Mouse (Mus musculus) myocyte (in vitro differentiated cells): Measurements from ENCODE around the gene Vezf1. TPM values are rescaled to one million over a fixed set of nuclear protein-coding genes. Genes with fewer than 3 reads are reported as not detected.

Experiments used
- H3K27me3 ChIP-seq: one replicate; pipeline ENCODE4 v1.6.1; 2011; ENCODE audit not compliant: control insufficient read depth, insufficient read depth, insufficient read length
- H3K36me3 ChIP-seq: one replicate; pipeline ENCODE4 v1.6.1; 2011; ENCODE audit not compliant: control insufficient read depth, insufficient read depth
- H3K4me2 ChIP-seq: one replicate; pipeline ENCODE4 v1.6.1; 2011; ENCODE audit warnings: low read depth, control low read depth
- H3K4me3 ChIP-seq: one replicate; pipeline ENCODE4 v1.5.1; 2011; ENCODE audit warnings: mild to moderate bottlenecking, control low read depth, moderate library complexity
- H3K79me2 ChIP-seq: one replicate; pipeline ENCODE4 v1.6.1; 2011; ENCODE audit not compliant: control insufficient read depth, insufficient read depth
- H3ac ChIP-seq: one replicate; pipeline ENCODE4 v1.6.1; 2011; ENCODE audit not compliant: control insufficient read depth, insufficient read length
- CEBPB ChIP-seq: IDR thresholded peaks from 2 replicates; pipeline ENCODE4 v1.6.1; 2011; ENCODE audit warnings: mild to moderate bottlenecking, moderate library complexity; ENCODE audit not compliant: poor library complexity, insufficient read depth, severe bottlenecking
- E2F4 ChIP-seq: IDR thresholded peaks from one replicate; pipeline ENCODE4 v1.6.1; 2011; ENCODE audit warnings: mild to moderate bottlenecking, control low read depth, moderate library complexity; ENCODE audit not compliant: insufficient read depth
- MAX ChIP-seq: IDR thresholded peaks from one replicate; pipeline ENCODE4 v1.6.1; 2011; ENCODE audit warnings: low read depth, mild to moderate bottlenecking, control low read depth
- MYOD1 ChIP-seq, 3 experiments: IDR thresholded peaks; one replicate each; pipeline ENCODE4 v1.6.1; 2011; ENCODE audit warnings: control low read depth in 2 of 3, low read depth in 2 of 3, mild to moderate bottlenecking in 2 of 3, moderate library complexity in 1 of 3; ENCODE audit not compliant: insufficient read length in 2 of 3, control insufficient read depth in 1 of 3
- MYOG ChIP-seq, 3 experiments: IDR thresholded peaks; one replicate each; pipeline ENCODE4 v1.6.1; 2011; ENCODE audit warnings: control low read depth in 2 of 3, low read depth in 2 of 3, mild to moderate bottlenecking in 2 of 3; ENCODE audit not compliant: insufficient read length in 2 of 3, control insufficient read depth in 1 of 3, insufficient read depth in 1 of 3
- POLR2A ChIP-seq: IDR thresholded peaks from one replicate; pipeline ENCODE4 v1.6.1; 2011; ENCODE audit warnings: low read depth, mild to moderate bottlenecking, control low read depth, moderate library complexity; ENCODE audit not compliant: insufficient read length
- POLR2AphosphoS2 ChIP-seq: IDR thresholded peaks from one replicate; pipeline ENCODE4 v1.6.1; 2011; ENCODE audit warnings: low read depth, control low read depth; ENCODE audit not compliant: insufficient read length
- REST ChIP-seq: IDR thresholded peaks from one replicate; pipeline ENCODE4 v1.6.1; 2011; ENCODE audit warnings: mild to moderate bottlenecking, control low read depth, moderate library complexity; ENCODE audit not compliant: insufficient read depth, insufficient read length
- SRF ChIP-seq: IDR thresholded peaks from one replicate; pipeline ENCODE4 v1.6.1; 2011; ENCODE audit warnings: low read depth; ENCODE audit not compliant: control insufficient read depth, insufficient read length
- TCF12 ChIP-seq: IDR thresholded peaks from one replicate; pipeline ENCODE4 v1.6.1; 2011; ENCODE audit warnings: mild to moderate bottlenecking, control low read depth; ENCODE audit not compliant: poor library complexity, insufficient read depth, severe bottlenecking
- TCF3 ChIP-seq: IDR thresholded peaks from one replicate; pipeline ENCODE4 v1.6.1; 2011; ENCODE audit warnings: low read depth, control low read depth; ENCODE audit not compliant: insufficient read length
- USF1 ChIP-seq: IDR thresholded peaks from one replicate; pipeline ENCODE4 v1.6.1; 2011; ENCODE audit warnings: low read depth, mild to moderate bottlenecking, control low read depth, moderate library complexity
- polyA plus RNA-seq: library from polyadenylated mRNA; unstranded; fragments of >200 nt; fragmentation: generic; extraction: Trizol; gene quantifications from one replicate; pipeline ENCODE4 v1.2.1, GENCODE M21; 2012; ENCODE audit warnings: missing spikeins

The Vezf1 gene
- polyA plus RNA-seq, 1 experiment, result 17.7 TPM

GRCm38 (mm10) chr11:88057788-88058187 is 10.3 kb upstream of the Vezf1 start:
- H3K27me3 ChIP-seq, result no peaks in the 10 kb centered on the region
- no peak overlapping the region for H3K4me2 ChIP-seq
- TF ChIP-seq POLR2AphosphoS2 (no peak), POLR2A (no peak), TCF12 (no peak), MYOD1 (IDR thresholded peaks at IDR 0.05; ENCODE audit: control insufficient read depth in 1 of 3, insufficient read length in 2 of 3, low read depth in 2 of 3) (no peak), USF1 (no peak), REST (no peak)
- H3K79me2 ChIP-seq, result no peaks in the 10 kb centered on the region
- H3K4me3 ChIP-seq, result no peak overlapping the region
- H3K36me3 ChIP-seq, result peaks cover 18% of the 10 kb centered on the region
- H3ac ChIP-seq, result no peak overlapping the region

GRCm38 (mm10) chr11:88059141-88059540 is 8.9 kb upstream of the Vezf1 start:
- H3K36me3 ChIP-seq, result peaks cover 6% of the 10 kb centered on the region
- TF ChIP-seq SRF (no peak), TCF12 (no peak), POLR2AphosphoS2 (peak; percentile 39)
- no peaks in the 10 kb centered on the region for H3K79me2 ChIP-seq
- H3K4me3 ChIP-seq, result no peak overlapping the region
- H3ac ChIP-seq, result no peak overlapping the region
- H3K27me3 ChIP-seq, result no peaks in the 10 kb centered on the region
- H3K4me2 ChIP-seq, result no peak overlapping the region

- Histone ChIP-seq H3K4me2 (no peak overlapping the region), H3ac (no peak overlapping the region), H3K27me3 (no peaks in the 10 kb centered on the region), H3K79me2 (no peaks in the 10 kb centered on the region), H3K36me3 (no peaks in the 10 kb centered on the region), H3K4me3 (no peak overlapping the region)
- no peak for TF ChIP-seq SRF
- TF ChIP-seq MAX, result no peak
- TF ChIP-seq TCF3, result no peak
- no peak for TF ChIP-seq POLR2A
These were observed 6.0 kb upstream of the Vezf1 start for GRCm38 (mm10) chr11:88061892-88062625.

- Histone ChIP-seq H3K4me2 (no peak overlapping the region), H3K4me3 (no peak overlapping the region), H3K36me3 (no peaks in the 10 kb centered on the region), H3ac (no peak overlapping the region), H3K79me2 (peaks cover 23% of the 10 kb centered on the region), H3K27me3 (no peaks in the 10 kb centered on the region)
- TF ChIP-seq REST (no peak), TCF12 (no peak), CEBPB (no peak), MYOD1 (IDR thresholded peaks at IDR 0.05; ENCODE audit: control insufficient read depth in 1 of 3, insufficient read length in 2 of 3, low read depth in 2 of 3) (no peak), E2F4 (no peak), MYOG (IDR thresholded peaks at IDR 0.05; ENCODE audit: control insufficient read depth in 1 of 3, insufficient read depth in 1 of 3, insufficient read length in 2 of 3, low read depth in 2 of 3) (no peak), SRF (no peak), POLR2A (no peak), POLR2AphosphoS2 (no peak)
These were observed 2.3 kb upstream of the Vezf1 start for GRCm38 (mm10) chr11:88065732-88066131.

- peak overlapping the region; percentile 91 for H3K4me2 ChIP-seq
These were observed 891 bp upstream of the Vezf1 start for GRCm38 (mm10) chr11:88067191-88067585.

More at GRCm38 (mm10) chr11:88067191-88067585, 891 bp upstream of the Vezf1 start:
- no peaks in the 10 kb centered on the region for H3K27me3 ChIP-seq
- H3ac ChIP-seq, result peak overlapping the region; percentile 44
- peak overlapping the region; percentile 85 for H3K4me3 ChIP-seq
- TF ChIP-seq REST (no peak), USF1 (no peak), TCF12 (no peak), CEBPB (no peak), MYOG (IDR thresholded peaks at IDR 0.05; ENCODE audit: control insufficient read depth in 1 of 3, insufficient read depth in 1 of 3, insufficient read length in 2 of 3, low read depth in 2 of 3) (no peak), MYOD1 (IDR thresholded peaks at IDR 0.05; ENCODE audit: control insufficient read depth in 1 of 3, insufficient read length in 2 of 3, low read depth in 2 of 3) (no peak)
- no peaks in the 10 kb centered on the region for H3K36me3 ChIP-seq
- H3K79me2 ChIP-seq, result peaks cover 38% of the 10 kb centered on the region
